Mouse (Mus musculus) liver, embryonic 15.5 days (tissue): Measurements from ENCODE around the gene Bahcc1. TPM values are rescaled to one million over a fixed set of nuclear protein-coding genes. Genes with fewer than 3 reads are reported as not detected.
A peak's percentile ranks its signal among the peaks of the same experiment; 100 is the strongest.

Experiments
- ATAC-seq: fragments of 200-750 bp; cut with Nextera tagmentation; 2 replicates; pipeline ENCODE4 v1.8.0; 2017; ENCODE audit warnings: moderate number of reproducible peaks, mild to moderate bottlenecking, moderate library complexity; ENCODE audit not compliant: insufficient read depth
- H3K27ac ChIP-seq: fragments of 300-500 bp; sonication (generic); replicated peaks from 2 replicates; pipeline ENCODE4 v1.5.1; 2015; ENCODE audit warnings: mild to moderate bottlenecking, inconsistent platforms
- H3K27me3 ChIP-seq: fragments of 300-500 bp; sonication (generic); 2 replicates; pipeline ENCODE4 v1.6.1; 2015; ENCODE audit warnings: mild to moderate bottlenecking, inconsistent platforms
- H3K36me3 ChIP-seq: fragments of 300-500 bp; sonication (generic); replicated peaks from 2 replicates; pipeline ENCODE4 v1.6.1; 2015; ENCODE audit warnings: moderate library complexity, mild to moderate bottlenecking, inconsistent platforms
- H3K4me1 ChIP-seq: fragments of 300-500 bp; sonication (generic); replicated peaks from 2 replicates; pipeline ENCODE4 v1.6.1; 2015; ENCODE audit warnings: inconsistent platforms
- H3K4me2 ChIP-seq: fragments of 300-500 bp; sonication (generic); 2 replicates; pipeline ENCODE4 v1.6.1; 2015; ENCODE audit warnings: moderate library complexity, mild to moderate bottlenecking, inconsistent platforms
- H3K4me3 ChIP-seq: fragments of 300-500 bp; sonication (generic); replicated peaks from 2 replicates; pipeline ENCODE4 v1.5.1; 2015; ENCODE audit warnings: mild to moderate bottlenecking, inconsistent platforms
- H3K9ac ChIP-seq: fragments of 300-500 bp; sonication (generic); 2 replicates; pipeline ENCODE4 v1.6.1; 2015; ENCODE audit warnings: moderate library complexity, mild to moderate bottlenecking, inconsistent platforms
- H3K9me3 ChIP-seq: fragments of 300-500 bp; sonication (generic); replicated peaks from 2 replicates; pipeline ENCODE4 v1.6.1; 2016; ENCODE audit warnings: inconsistent platforms
- WGBS: fragments of 180-500 bp; shearing (Covaris S2); methylation state at CpG from one replicate; pipeline ENCODE4 v1.1.7; 2015; ENCODE audit warnings: mixed read lengths; ENCODE audit not compliant: insufficient replicate concordance; 5-methylcytosine and 5-hydroxymethylcytosine counted together
- polyA plus RNA-seq: library from polyadenylated mRNA; unstranded; fragments of >200 nt; fragmentation: Nextera tagmentation; extraction: Ambion mirVana; gene quantifications from 2 replicates; pipeline ENCODE4 v1.2.1, GENCODE M21; 2015

The Bahcc1 gene
- polyA plus RNA-seq, 1 experiment from 2014 or later: 1.0 TPM

DNA sequence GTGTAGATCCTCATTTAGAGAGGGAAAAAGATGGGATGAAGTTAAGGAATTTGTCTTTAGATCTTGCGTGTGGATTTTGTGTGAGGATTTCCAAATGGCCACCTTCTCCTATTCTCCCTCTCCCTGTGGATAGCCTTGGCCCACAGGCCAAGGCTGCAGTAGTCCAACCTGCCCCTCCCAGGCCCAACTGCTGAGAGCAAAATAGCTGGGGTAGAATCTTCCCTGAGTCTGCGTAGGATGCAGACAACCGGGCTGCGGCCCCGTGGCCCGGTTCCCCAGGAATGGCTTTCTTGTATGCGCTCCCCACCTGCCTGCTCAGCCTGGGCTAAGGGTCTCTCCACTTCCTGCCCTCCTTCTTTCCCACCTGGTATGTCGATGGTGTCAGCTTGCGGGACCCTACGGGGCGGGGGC lies 6.8 kb downstream of the Bahcc1 start:
- Histone ChIP-seq H3K27ac (peak overlapping the region; percentile 33; the same call in 1 of the 2 replicates), H3K4me1 (peaks cover 64% of the 10 kb centered on the region), H3K36me3 (no peaks in the 10 kb centered on the region), H3K9me3 (no peaks in the 10 kb centered on the region), H3K4me2 (peak overlapping the region; percentile 49), H3K9ac (no peak overlapping the region), H3K27me3 (peaks cover 76% of the 10 kb centered on the region), H3K4me3 (no peak overlapping the region)
- ATAC-seq: no peak
- WGBS: 25% methylated on average over 11 of the region's 11 CpGs

DNA sequence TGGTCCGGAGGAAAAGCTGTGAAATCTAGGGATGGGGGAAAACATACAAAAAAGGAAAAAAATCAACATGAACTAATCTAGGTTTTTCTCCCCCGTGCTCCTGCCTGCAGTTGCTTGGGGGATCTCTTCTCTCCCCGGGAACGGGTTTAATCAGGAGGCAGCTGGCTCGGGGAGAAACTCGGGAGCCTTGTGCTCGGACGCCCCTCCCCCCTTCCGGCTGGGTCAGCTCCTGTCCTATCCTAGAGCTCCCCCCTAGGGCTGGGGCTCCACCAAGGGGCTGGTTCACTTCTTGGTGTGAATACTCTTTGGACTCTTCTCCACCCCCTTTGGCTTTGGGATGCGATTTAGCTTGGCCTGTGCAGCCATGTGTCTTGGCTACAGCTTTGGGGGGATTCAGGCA lies 7.5 kb downstream of the Bahcc1 start:
- Histone ChIP-seq H3K9me3 (no peaks in the 10 kb centered on the region), H3K27ac (peak overlapping the region; percentile 38), H3K4me2 (peak overlapping the region; percentile 49), H3K9ac (no peak overlapping the region), H3K4me3 (no peak overlapping the region), H3K36me3 (no peaks in the 10 kb centered on the region), H3K27me3 (peaks cover 70% of the 10 kb centered on the region), H3K4me1 (peaks cover 60% of the 10 kb centered on the region)
- ATAC-seq: no peak
- WGBS: 8% methylated on average over 10 of the region's 10 CpGs

DNA sequence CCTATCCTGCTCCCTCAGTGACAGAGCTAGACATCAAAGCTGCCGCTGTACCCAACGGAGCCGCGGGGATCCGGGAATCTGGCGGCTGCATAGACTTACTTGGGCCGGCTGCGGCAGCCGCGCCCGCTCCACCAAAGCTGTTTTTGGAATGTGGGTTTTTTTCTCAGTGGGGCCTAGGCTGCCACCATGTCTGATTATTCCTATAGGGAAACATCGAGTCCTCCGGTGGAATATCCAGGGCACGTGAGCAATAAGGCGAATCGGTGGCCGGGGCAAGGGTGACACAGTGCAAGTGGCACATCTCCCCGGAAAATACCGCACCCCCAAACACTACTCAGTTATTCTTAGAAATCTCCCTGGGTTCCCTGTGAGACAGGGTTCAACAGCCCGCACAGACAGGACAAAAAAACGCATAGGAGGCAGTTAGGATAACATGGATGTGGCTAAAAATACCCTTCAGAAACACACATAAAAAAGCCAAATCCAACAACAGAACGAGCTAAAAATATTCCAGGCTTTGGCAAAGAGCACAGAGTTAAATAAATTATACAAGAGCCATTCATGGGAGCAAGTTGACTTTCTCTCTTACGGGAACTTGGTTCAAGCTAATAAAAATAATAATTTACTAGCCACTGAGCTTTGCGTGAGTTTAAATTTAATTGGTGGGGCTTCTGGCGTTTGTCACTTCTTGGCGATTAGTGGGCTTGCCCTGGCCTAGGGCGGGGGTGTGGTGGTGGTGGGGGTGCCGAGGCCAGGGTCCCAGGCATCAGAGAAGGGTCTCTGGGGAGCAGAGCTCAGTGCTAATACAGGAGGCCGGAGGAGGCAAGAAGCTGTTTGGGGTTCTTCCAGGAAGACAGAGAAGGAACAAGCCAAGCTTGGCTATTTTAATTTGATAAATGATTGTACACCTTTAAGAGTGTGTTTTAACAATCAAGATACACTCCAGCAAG lies 8.5 kb downstream of the Bahcc1 start:
- Histone ChIP-seq H3K36me3 (no peaks in the 10 kb centered on the region), H3K9me3 (no peaks in the 10 kb centered on the region), H3K27ac (peak overlapping the region; percentile 34; the same call in 1 of the 2 replicates), H3K27me3 (peaks cover 59% of the 10 kb centered on the region), H3K9ac (no peak overlapping the region), H3K4me1 (peaks cover 52% of the 10 kb centered on the region), H3K4me2 (peak overlapping the region; percentile 20), H3K4me3 (no peak overlapping the region)
- 58% methylated on average over 29 of the region's 29 CpGs for WGBS
- no peak for ATAC-seq

DNA sequence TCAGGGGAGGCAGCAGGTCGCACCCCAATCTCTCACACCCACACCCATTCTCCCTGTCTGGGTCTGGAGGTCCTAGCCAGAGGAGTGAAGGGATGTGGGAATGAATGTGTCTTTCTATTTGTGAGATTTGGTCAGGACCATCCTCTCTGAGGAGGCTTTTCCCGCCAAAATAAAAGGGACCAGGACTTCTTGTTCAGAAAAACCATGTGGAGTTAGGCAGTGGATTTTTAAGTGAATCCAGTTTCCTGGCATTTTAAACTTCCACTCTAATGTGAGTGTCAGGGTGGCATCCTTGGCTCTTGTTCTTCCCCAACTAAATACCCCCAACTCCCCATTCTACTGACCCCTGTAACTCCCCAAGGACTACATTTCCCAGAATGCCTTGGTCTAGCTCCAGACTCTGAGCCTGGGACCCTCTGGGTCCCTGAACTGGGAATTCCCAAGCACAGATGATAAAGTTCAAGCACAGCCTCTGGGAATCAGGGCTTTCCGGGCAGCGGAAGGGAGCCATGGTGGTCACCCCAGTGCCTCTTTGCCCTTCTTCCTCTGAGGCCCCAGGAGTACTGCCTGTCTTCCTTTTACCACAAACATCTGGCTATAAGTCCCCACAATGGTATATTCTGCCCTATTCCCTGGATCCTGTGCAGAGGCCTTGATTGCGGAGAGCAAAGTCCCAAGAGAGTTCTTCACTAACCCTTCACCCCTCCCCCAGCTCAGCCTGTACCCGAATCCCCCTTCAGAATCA lies 9.4 kb downstream of the Bahcc1 start:
- WGBS: 60% methylated on average over 6 of the region's 6 CpGs
- peaks cover 43% of the 10 kb centered on the region for H3K4me1 ChIP-seq
- no peak overlapping the region for H3K9ac ChIP-seq
- no peaks in the 10 kb centered on the region for H3K36me3 ChIP-seq
- H3K9me3 ChIP-seq: no peaks in the 10 kb centered on the region
- no peak overlapping the region for H3K4me3 ChIP-seq
- no peak for ATAC-seq
- peaks cover 50% of the 10 kb centered on the region for H3K27me3 ChIP-seq
- no peak overlapping the region for H3K27ac ChIP-seq
- no peak overlapping the region for H3K4me2 ChIP-seq

DNA sequence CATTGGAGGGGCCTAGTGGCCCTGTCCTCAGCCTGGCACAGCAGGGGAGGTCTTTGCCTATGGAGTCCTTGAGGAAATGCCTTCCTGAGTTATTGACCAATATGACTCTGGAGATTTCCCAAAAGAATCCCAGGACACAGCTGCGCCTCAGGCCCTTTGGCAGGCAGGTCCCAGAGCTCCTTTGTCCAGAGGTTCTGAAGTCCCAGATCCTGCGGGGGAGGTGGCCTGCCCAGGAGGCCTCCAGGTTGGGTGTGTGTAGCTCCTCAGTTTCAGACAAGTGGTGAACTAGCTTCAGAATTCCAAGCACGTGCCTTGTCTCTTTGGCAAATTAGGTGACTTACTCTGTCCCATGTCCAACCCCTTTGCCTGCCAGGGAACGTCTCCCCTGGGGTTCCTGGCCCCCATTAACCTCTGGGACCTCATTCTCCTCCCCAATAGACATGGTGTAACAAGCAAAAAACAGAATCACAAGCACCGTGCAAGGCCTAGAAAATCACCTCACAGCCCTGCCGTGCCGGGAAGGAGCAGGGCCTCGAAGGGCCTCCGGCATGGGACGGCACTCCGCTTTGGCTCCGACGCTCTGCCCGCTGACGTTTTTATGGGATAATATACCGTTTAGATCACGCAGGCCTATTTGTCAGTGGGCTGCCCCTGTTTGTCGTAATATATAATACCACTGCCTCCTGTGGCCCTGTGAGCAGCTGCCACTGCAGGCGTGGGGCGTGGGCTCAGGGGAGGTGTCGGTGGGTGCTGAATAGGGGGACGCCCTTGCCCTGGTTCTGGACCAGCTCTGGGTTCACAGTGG lies 10.2 kb downstream of the Bahcc1 start:
- no peak for ATAC-seq

DNA sequence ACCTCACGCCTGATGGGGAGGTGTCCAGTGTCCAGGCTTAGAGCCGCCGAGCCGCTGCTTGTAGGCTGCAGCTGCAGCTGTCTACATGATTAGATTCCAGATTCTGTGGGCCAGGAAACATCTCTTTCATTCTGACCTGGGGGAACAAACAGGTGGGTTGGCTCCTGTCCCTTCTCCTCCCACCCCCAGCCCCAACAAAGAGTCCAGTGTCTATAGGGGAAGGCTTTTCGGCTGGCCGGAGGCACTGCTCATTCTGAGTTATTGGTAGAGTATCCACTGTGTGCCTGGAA lies 10.7 kb downstream of the Bahcc1 start:
- H3K4me2 ChIP-seq: no peak overlapping the region
- peaks cover 40% of the 10 kb centered on the region for H3K4me1 ChIP-seq
- peaks cover 37% of the 10 kb centered on the region for H3K27me3 ChIP-seq
- H3K27ac ChIP-seq: no peak overlapping the region
- H3K4me3 ChIP-seq: no peak overlapping the region
- H3K9me3 ChIP-seq: no peaks in the 10 kb centered on the region
- 73% methylated on average over 6 of the region's 6 CpGs for WGBS
- no peak overlapping the region for H3K9ac ChIP-seq
- H3K36me3 ChIP-seq: no peaks in the 10 kb centered on the region
- no peak for ATAC-seq

More for the DNA sequence above, 10.2 kb downstream of the Bahcc1 start:
- H3K4me3 ChIP-seq: no peak overlapping the region
- H3K9me3 ChIP-seq: no peaks in the 10 kb centered on the region
- H3K9ac ChIP-seq: no peak overlapping the region
- H3K27me3 ChIP-seq: peaks cover 42% of the 10 kb centered on the region
- WGBS: 76% methylated on average over 22 of the region's 22 CpGs
- peaks cover 39% of the 10 kb centered on the region for H3K4me1 ChIP-seq
- no peaks in the 10 kb centered on the region for H3K36me3 ChIP-seq
- H3K27ac ChIP-seq: no peak overlapping the region
- no peak overlapping the region for H3K4me2 ChIP-seq

DNA sequence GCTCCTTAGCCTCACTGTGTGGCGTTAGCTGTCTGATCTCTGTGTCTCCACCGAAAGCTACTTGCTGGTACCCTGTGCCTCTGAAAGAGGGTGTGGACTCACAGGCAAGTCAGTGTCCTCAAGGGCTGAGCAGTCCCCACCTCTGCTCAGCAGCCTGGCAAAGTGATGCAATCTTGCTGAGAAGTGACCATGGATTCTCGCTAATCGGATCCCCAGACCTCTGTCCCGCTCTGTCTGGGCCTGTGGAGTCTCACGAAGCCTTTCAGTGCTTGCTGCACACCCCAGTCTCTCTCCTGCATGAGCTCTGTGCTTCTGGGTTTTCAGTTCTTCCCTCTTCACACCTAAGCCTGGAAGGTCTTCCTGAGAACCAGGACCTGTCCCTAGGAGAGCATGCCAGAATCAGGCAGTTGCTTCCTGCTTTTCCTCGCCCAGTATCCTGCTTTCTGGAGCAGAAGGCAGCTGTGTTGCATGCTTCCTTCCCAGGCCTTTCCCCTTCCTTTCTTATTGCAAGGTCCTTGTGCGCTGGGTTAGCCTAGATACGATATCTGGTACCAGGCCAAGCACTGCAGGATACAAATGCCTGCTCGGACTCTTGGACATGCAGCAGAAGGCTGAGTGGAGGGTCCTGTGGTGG lies 15.5 kb downstream of the Bahcc1 start:
- WGBS: 68% methylated on average over 10 of the region's 10 CpGs
- H3K4me1 ChIP-seq: peaks cover 35% of the 10 kb centered on the region
- no peak overlapping the region for H3K4me2 ChIP-seq
- 0 out of 2 replicates have a peak overlapping the region, but pooled peaks have one; percentile 3 for H3K27ac ChIP-seq
- no peaks in the 10 kb centered on the region for H3K36me3 ChIP-seq
- 0 out of 2 replicates have a peak, but pooled peaks cover 4% of the 10 kb centered on the region for H3K27me3 ChIP-seq
- no peak overlapping the region for H3K9ac ChIP-seq
- H3K9me3 ChIP-seq: no peaks in the 10 kb centered on the region
- no peak overlapping the region for H3K4me3 ChIP-seq
- ATAC-seq: no peak

DNA sequence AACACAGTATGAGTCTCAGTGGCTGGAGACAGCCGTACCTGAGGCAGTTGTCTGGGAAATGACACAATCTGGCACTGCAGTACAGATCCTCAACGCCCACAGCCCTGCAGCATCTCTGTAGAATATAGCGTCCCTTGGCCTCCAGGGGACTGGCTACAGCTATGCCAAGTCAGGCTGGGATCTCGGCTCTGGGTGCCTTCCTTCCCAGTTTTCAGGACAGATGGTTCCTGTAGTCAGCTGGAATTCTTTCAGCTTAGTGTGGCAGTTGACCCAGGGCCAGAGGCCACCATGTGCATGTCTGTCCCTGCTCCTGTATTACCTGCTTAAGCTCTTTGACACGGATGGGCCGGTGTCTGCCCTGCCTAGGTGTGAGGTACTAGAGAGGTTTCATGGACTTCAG lies 16.2 kb downstream of the Bahcc1 start:
- Histone ChIP-seq H3K36me3 (no peaks in the 10 kb centered on the region), H3K27ac (no peak overlapping the region), H3K9me3 (no peaks in the 10 kb centered on the region), H3K4me1 (peaks cover 35% of the 10 kb centered on the region), H3K27me3 (0 out of 2 replicates have a peak, but pooled peaks cover 4% of the 10 kb centered on the region), H3K4me2 (no peak overlapping the region), H3K4me3 (no peak overlapping the region), H3K9ac (no peak overlapping the region)
- no peak for ATAC-seq
- 71% methylated on average over 6 of the region's 6 CpGs for WGBS

DNA sequence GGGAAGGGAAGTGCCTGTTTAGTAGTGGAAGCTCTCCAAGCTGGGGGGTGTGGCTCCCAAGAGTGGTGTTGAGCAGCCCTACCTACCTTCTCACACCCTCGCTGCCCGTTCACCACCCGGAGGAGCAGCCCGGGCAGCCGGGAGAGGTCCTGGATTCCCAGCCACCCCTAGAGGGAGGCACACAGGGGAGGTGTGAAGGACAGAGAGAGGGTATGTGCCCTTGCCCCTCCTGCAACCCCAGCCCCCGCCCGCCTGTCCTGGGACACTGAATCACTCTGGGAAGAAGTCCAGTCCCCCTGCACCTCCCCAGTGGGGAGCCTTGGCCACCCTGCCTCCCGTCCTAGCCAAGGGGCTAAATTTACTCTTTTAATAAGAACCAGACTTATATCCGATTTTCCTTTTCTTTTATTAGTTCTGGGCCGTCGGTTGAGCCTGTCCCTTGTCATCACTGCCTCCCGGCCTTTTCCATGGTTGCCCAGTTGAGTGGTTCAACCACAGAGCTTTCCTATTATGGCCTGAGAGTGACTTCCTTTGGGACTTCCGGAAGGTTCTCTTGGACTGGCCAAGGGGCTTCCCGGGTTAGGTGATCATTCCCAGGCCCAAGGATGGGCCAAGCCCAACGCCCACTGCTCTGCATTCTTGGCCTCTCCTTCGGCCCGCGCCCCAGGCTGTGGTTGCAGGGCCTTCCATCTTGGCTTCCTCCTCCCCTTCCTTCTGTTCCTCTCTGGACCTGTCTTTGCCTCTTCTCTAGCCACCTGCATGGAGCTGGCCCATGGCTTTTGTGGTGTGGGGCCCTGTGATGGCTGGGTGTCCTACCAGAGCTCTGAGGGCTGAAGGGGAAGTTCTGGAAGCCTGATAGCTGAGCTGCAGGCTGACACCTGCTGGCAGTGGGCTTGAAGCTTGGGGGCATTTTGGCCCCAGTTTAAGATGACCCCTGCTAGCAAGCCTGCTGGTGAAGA lies 18.5 kb downstream of the Bahcc1 start:
- Histone ChIP-seq H3K4me1 (peaks cover 46% of the 10 kb centered on the region), H3K9ac (no peak overlapping the region), H3K27me3 (0 out of 2 replicates have a peak, but pooled peaks cover 4% of the 10 kb centered on the region), H3K4me3 (no peak overlapping the region), H3K9me3 (no peaks in the 10 kb centered on the region), H3K27ac (no peak overlapping the region), H3K36me3 (no peaks in the 10 kb centered on the region), H3K4me2 (no peak overlapping the region)
- WGBS: 36% methylated on average over 18 of the region's 18 CpGs
- ATAC-seq: no peak

DNA sequence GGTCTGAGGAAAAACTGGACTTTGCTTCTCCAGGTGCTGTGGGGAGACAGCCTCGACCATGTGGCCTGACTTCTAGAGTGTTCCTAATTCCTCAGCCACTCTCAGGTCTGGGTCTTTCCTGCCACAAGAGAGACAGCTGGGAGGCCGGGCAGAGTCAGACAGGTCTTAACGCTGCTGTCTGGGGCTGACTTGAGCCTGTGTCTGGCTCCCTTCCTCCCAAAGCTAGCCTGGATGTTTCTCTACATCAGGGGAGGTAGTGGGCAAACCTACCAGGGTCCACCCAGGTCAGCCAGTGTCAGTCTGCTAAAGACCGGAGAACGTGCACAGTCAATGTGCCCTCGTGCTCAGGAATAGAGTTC lies 19.2 kb downstream of the Bahcc1 start:
- no peak for ATAC-seq
- Histone ChIP-seq H3K36me3 (no peaks in the 10 kb centered on the region), H3K27ac (no peak overlapping the region), H3K4me3 (no peak overlapping the region), H3K9me3 (no peaks in the 10 kb centered on the region), H3K9ac (no peak overlapping the region), H3K4me2 (no peak overlapping the region), H3K27me3 (0 out of 2 replicates have a peak, but pooled peaks cover 4% of the 10 kb centered on the region), H3K4me1 (peaks cover 48% of the 10 kb centered on the region)
- 47% methylated on average over 6 of the region's 6 CpGs for WGBS
